Mouse (Mus musculus) embryonic fibroblast, embryonic 13.5 days (primary cell): ENCODE results near the gene Kcnj6.

Experiments
- CTCF ChIP-seq: IDR thresholded peaks from 2 replicates; pipeline ENCODE4 v1.5.1; 2011; ENCODE audit warnings: mild to moderate bottlenecking, control low read depth, low read length, moderate library complexity, borderline replicate concordance; ENCODE audit not compliant: insufficient read depth
- POLR2A ChIP-seq: IDR thresholded peaks from 2 replicates; pipeline ENCODE4 v1.6.1; 2011; ENCODE audit warnings: low read depth, mild to moderate bottlenecking, control low read depth, low read length, moderate library complexity

GRCm38 (mm10) chr16:94898832-94899231 lies 98.7 kb downstream of the Kcnj6 start:
- TF ChIP-seq CTCF (no peak), POLR2A (no peak)
